Mouse (Mus musculus): ENCODE results near the gene Zswim1.
A peak's percentile ranks its signal among the peaks of the same experiment; 100 is the strongest.

Zswim1 gene

GRCm38 (mm10) chr2:164822636-164823165 lies at the start of gene Zswim1:
Gene Zswim1, plus strand, starts transcription at chr2:164822686.
- peak; percentile 99 for DNase-seq (ENCODE audit: low spot score)

GRCm38 (mm10) chr2:164773229-164773988 lies 49.1 kb upstream of the Zswim1 start:
- DNase-seq (ENCODE audit: low spot score) = no peak

- no peak for DNase-seq (ENCODE audit: low spot score)
These were observed 48.5 kb upstream of the Zswim1 start for GRCm38 (mm10) chr2:164773989-164774364.

- DNase-seq (ENCODE audit: low spot score) = no peak
These were observed 46.4 kb upstream of the Zswim1 start for GRCm38 (mm10) chr2:164776130-164776529.

GRCm38 (mm10) chr2:164776801-164777200 lies 45.7 kb upstream of the Zswim1 start:
- DNase-seq (ENCODE audit: low spot score) = no peak

- DNase-seq (ENCODE audit: low spot score) = no peak
These were observed 45.1 kb upstream of the Zswim1 start for GRCm38 (mm10) chr2:164777246-164778014.

- DNase-seq (ENCODE audit: low spot score) = no peak
These were observed 44.5 kb upstream of the Zswim1 start for GRCm38 (mm10) chr2:164778015-164778287.

GRCm38 (mm10) chr2:164778809-164779208 lies 43.7 kb upstream of the Zswim1 start:
- peak; percentile 88 for DNase-seq (ENCODE audit: low spot score)

GRCm38 (mm10) chr2:164779481-164780086 lies 42.9 kb upstream of the Zswim1 start, which contains the start of gene Tnnc2:
Gene Tnnc2, minus strand, starts transcription at chr2:164779967.
- no peak for DNase-seq (ENCODE audit: low spot score)

- DNase-seq (ENCODE audit: low spot score) = no peak
These were observed 40.6 kb upstream of the Zswim1 start for GRCm38 (mm10) chr2:164781876-164782275.

GRCm38 (mm10) chr2:164783926-164784581 lies 38.4 kb upstream of the Zswim1 start:
- DNase-seq (ENCODE audit: low spot score) = no peak

- peak; percentile 75 for DNase-seq (ENCODE audit: low spot score)
These were observed 37.5 kb upstream of the Zswim1 start for GRCm38 (mm10) chr2:164784869-164785420.

- peak; percentile 93 for DNase-seq (ENCODE audit: low spot score)
These were observed 36.8 kb upstream of the Zswim1 start, which contains the start of gene Snx21 for GRCm38 (mm10) chr2:164785481-164786387. Gene Snx21, plus strand, starts transcription at chr2:164785823.

GRCm38 (mm10) chr2:164786388-164786885 lies 36.0 kb upstream of the Zswim1 start:
- DNase-seq (ENCODE audit: low spot score) = no peak

GRCm38 (mm10) chr2:164787032-164787431 lies 35.5 kb upstream of the Zswim1 start:
- DNase-seq (ENCODE audit: low spot score) = no peak

- no peak for DNase-seq (ENCODE audit: low spot score)
These were observed 34.7 kb upstream of the Zswim1 start for GRCm38 (mm10) chr2:164787779-164788178.

GRCm38 (mm10) chr2:164788411-164788810 lies 34.1 kb upstream of the Zswim1 start:
- DNase-seq (ENCODE audit: low spot score) = no peak

GRCm38 (mm10) chr2:164790451-164790850 lies 32.0 kb upstream of the Zswim1 start:
- peak; percentile 87 for DNase-seq (ENCODE audit: low spot score)

GRCm38 (mm10) chr2:164791841-164792261 lies 30.6 kb upstream of the Zswim1 start:
- DNase-seq (ENCODE audit: low spot score) = no peak

GRCm38 (mm10) chr2:164792400-164793190 lies 29.9 kb upstream of the Zswim1 start:
- no peak for DNase-seq (ENCODE audit: low spot score)

Data from adipocyte (in vitro differentiated cells).